Mouse (Mus musculus) testis, adult 2 months (tissue): Measurements from ENCODE around the gene Endog.

Experiments
- CTCF ChIP-seq: fragments of 200-500 bp; IDR thresholded peaks from 2 replicates; pipeline ENCODE4 v1.5.1; 2012; ENCODE audit warnings: low read depth, mild to moderate bottlenecking, inconsistent platforms, low read length, moderate library complexity; ENCODE audit not compliant: control insufficient read depth, insufficient read depth, insufficient replicate concordance
- POLR2A ChIP-seq: fragments of 200-500 bp; IDR thresholded peaks from 2 replicates; pipeline ENCODE4 v1.6.1; 2012; ENCODE audit warnings: low read depth, mild to moderate bottlenecking, inconsistent platforms, low read length, moderate library complexity; ENCODE audit not compliant: control insufficient read depth

- TF ChIP-seq CTCF (no peak), POLR2A (no peak)
These were observed 6.9 kb upstream of the Endog start for GRCm38 (mm10) chr2:30164340-30164932.
